Mouse (Mus musculus): Measurements from ENCODE around the gene Coro1b.

The Coro1b gene

GRCm38 (mm10) chr19:4189051-4189620, 40.7 kb downstream of the Coro1b start:
- no peak for DNase-seq (ENCODE audit: low spot score in 2 of 2)

DNA sequence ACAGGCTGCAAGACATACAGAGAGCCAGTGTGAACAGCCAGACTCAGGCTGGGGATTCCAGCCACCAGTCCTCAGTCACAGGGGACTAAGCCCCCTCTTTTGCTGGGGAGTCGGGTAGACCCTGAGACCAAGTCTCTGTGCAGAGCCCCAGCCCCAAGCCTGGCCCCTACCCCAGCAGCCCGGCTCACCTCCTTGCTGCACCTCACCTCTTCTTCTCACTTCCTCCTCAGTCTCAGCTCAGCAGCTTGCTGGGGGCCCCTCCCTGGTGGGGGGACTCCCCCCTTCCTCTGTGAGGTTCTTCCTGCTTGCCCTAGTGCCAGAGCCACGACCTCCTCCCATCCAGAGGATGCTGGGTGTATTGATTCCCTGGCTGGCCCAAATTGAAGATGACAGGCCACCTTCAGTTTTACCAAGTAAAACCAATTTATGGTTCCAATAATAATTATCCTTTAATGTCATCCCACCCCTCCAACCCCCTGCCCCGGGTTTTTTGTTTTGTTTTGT, 42.5 kb downstream of the Coro1b start, which contains the start of gene Tbc1d10c:
TSS of gene Tbc1d10c (minus strand) at position 454 of the 504 bp plus-strand sequence.
- DNase-seq (ENCODE audit: low spot score in 2 of 2), result no peak

DNA sequence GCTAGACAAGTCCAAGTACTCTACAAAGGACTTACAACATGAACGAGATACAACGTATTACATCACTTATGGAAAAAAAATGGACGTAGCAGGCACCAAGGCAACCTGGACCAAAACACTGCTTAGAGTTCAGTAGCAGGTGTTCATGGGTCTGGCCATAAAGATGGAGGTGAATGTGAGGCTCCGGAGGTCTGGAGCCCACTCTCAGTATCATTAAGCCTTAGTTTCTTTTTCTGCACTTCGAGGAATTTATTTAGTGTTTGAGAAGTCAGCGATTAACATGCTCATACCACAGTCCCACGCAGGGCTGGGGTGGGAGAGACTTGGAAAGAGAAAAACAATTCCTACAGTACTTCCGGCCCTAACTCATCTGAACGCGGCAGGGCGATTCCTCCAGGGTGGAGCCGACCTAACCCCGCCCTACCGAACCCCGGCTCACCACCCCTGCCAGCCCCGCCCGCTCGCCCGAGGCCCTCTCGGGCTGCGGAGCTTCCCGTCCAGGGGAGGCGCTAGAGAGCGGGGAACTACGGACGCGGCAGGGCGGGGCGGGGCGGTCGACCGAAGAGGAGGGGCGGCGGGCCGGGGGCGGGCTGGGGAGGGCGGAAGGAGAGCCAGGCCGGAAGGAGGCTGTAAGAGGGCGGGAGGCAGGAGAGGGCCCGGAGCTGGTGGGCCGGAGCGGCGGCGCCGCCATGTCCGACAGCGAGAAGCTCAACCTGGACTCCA, 43.3 kb downstream of the Coro1b start, which contains the start of gene Ppp1ca:
TSS of gene Ppp1ca (plus strand) at position 538 of the 723 bp plus-strand sequence.
- DNase-seq (ENCODE audit: low spot score in 2 of 2), result peak in 1 of 2 experiments; percentile 91

DNA sequence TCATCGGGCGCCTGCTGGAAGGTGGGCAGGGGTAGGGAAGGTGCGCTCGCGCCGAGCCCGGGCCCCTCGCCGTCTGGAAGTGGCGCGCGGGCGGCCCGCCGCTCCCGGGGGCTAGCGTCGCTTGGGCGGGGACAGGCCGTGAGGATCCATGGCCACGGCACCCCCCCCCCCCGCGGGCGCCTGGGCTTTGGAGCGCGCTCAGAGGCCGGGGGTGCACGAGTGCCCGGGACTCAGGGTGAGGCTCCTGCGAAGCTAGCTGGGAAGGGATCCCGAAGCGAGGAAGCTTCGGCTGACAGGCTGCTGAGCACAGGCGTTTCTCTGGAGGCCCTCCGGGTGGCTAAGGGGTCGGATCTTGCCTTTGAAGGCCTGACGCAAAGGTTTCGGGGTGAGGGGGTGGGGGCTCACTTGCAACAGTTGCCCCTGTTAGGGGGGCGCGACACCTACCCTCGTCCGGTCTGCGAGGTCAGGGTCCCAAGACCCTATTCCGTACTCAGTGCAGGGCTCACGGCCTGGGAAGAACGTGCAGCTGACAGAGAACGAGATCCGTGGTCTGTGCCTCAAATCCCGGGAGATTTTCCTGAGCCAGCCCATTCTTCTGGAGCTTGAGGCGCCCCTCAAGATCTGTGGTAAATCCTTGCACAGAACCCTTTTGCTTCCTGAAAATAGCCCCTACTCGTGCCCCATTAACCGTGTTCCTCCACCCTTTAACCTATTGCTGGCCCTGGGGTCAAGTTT, 44.0 kb downstream of the Coro1b start:
- no peak for DNase-seq (ENCODE audit: low spot score in 2 of 2)

GRCm38 (mm10) chr19:4193129-4193528, 44.7 kb downstream of the Coro1b start:
- DNase-seq (ENCODE audit: low spot score in 2 of 2), result no peak

GRCm38 (mm10) chr19:4194021-4194724, 45.8 kb downstream of the Coro1b start:
- no peak for DNase-seq (ENCODE audit: low spot score in 2 of 2)

GRCm38 (mm10) chr19:4194776-4195650, 46.6 kb downstream of the Coro1b start:
- DNase-seq (ENCODE audit: low spot score in 2 of 2), result no peak

DNA sequence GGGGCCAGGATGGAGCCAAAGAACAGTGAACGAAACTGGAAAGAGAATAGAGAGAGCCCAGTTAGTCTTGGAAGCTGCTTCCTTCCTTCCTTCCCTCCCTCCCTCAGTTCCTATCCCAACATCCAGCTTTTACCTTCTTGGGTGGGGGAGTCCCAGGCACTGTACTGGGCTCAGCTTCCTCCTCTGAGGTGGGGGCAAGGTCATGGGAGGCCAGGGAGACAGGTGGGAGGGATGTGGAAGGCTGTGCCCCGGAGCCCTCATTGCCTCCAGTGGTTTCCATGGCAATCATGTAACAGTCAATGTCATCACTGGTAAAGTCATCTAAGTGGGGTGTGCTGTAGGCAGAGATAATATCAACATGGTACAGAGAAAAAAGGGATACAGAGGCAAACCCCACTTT, 47.6 kb downstream of the Coro1b start:
- DNase-seq (ENCODE audit: low spot score in 2 of 2), result no peak

GRCm38 (mm10) chr19:4196548-4196947, 48.1 kb downstream of the Coro1b start:
- no peak for DNase-seq (ENCODE audit: low spot score in 2 of 2)

DNA sequence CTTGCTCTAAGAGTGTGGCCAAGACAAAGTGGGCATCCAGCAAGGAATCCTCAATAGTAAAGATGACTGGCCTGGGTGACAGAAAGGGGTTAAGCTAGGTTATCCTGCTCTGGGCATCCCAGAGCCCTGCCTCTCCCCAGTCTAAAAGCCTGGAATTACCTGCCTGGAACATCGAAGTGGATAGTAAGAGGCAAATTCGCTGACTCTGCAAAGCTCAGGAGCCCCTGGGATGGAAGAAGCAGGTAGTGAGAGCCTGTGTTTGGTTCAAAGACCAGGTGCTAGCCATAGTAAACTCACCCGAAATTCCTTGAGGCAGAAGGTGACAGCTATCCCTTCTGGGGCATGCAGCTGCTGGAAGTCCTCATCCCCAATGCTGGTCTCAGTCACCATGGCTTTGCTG, 48.8 kb downstream of the Coro1b start:
- no peak for DNase-seq (ENCODE audit: low spot score in 2 of 2)

DNA sequence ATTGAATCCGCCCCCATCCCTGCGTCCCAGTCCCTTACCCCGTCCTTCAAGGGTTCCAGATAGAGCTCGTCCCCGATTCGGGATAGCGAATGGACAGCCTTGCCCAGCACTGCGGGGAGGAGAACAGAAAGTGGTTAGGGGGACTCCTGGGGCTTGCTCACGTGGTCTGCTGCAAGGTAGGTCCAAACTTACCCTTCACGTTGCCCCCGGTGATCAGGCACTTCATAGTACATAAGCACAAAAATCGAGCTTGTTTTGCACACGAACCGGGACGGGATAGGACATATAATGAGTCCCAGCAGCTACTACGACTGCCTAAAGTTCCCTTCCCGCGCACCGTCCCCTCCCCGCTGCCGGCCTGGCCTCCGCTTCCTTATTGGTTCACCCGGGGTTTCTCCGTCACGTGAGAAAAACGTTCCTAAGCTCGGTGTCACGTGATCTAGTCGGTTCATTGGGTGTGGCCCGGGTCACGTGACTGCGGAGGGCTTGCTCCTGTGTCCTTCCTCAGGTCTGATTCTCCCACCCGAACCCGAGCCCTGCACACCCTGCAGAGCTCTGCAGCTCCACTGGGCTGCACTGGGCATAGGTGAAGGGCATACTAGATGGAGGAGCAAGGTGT, 53.0 kb downstream of the Coro1b start, which contains the start of gene Rad9a:
TSS of gene Rad9a (minus strand) at position 372 of the 619 bp plus-strand sequence.
- DNase-seq (ENCODE audit: low spot score in 2 of 2), result peak; percentile 92 to 97

- DNase-seq (ENCODE audit: low spot score in 2 of 2), result no peak
These were observed 53.7 kb downstream of the Coro1b start for GRCm38 (mm10) chr19:4202149-4202548.

GRCm38 (mm10) chr19:4203148-4203547, 54.7 kb downstream of the Coro1b start:
- DNase-seq (ENCODE audit: low spot score in 2 of 2), result no peak
